Mouse (Mus musculus): Measurements from ENCODE around the gene Tex21.
"Not testable (repeated sequence)": the region's sequence is repeated elsewhere in the genome, so short reads cannot be mapped to it uniquely, and the experiment has no call there.

The Tex21 gene

DNA sequence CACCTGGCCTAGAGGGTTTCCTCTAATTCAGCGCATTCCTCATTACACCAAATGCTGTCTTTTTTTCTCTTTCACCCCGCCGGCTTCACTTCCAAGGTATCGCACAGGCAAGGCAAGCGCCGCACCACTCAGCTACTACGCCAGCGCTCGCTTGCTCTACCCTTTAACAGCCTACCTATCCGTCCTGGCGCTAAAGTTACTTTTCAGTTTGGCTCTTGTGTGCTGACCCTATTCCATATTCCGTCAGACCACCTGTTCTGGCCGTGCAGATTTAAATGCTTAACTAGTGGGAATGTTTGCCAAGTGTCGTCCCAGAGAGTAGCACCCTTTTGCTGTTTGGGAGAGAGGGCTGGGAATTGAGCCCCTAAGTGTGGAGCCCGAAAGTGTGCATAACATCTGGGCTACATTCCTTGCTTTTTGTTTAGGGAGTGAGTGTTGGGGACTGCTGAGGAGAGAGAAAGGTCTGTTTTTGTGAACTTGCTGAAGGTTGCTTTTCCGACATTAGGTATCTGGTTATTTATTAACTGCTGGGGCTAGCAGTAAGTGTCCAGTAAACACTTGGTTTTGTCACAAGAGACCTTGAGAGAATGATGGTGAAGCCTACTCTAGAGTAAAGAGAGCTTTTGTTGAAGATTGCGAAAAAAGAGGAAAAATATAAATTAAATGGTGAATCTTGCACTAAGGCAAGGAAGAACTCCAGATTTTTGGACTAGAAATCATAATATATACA is 9.7 kb upstream of the Tex21 start:
- DNase-seq: peak; percentile 82

DNA sequence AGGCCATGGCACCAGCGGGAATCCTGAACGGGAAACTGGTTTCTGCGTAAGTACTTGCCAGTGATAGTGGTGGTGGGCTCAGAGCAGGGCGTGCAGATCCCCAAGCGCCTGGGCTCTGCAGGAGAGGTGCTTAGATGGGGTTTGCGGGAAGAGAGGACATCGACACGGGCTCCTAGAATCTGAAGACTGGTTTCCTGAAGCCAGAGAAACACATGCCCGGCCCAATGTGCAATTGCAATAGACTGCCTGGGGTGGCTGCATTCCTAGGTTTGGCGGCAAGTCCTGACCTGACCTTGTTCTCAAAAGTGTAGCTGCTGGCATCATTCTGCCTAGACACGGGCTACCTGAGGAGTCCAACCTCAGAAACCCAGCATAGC is 8.9 kb upstream of the Tex21 start:
- no peak for DNase-seq

DNA sequence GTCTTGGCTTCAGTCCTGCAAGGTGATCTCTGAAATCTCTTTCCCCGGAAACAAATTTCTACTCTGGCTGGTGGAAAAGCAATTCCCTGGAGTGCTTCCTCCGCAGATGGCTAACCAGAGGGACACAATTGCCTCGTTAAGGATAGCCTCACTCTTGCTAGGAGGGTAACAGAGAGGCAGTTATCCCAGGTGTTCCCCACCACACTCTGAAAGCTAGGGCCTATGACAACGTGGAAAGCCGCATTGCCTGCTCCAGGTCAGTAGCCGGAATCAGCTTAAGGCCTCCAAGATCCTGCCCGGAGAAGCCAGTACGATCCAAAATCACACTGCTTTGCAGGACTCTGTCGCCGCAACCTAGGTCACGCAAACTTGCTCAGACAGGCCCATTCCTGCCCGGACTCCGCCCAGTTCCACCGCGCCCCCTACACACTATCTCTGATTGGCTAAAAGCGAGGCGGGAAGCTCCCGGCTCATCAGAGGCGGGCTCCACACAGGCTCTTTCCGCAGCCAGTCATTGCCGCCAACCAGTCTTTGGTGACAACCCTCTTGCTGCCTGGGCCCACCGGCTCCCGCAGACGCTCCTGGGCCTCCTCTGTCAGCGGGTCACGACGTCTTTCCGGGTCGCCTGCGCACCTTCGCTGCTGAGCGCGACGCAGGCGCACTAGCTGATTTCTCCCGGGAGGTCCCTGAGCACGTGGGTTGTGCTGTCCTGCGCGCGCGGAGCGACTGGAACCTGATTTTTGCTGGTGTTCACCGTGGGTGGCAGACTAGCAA is 8.4 kb upstream of the Tex21 start, which contains the start of gene Mthfd1:
Mthfd1 (plus strand) TSS at position 574 of the 774 bp plus-strand sequence.
- peak; percentile 98 for DNase-seq

DNA sequence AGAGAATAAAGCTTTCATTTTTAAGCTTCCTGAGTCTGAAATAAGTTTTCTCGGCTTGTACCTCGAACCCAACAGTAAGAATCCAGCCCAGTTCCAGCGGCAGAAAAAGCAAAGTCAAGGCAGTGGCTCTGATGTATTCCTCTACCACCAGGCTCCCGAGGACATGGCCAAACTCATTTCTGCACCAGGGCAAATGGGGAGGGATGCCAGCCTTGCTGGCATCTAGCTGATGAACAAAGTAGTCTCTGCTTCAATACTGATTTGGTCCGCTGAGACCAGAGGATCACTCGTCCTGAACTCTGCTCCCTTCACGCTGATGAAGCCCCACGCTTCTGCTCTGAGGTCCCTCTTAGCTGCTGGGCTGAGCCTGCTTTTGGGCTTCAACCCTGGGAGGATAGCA is 7.4 kb upstream of the Tex21 start:
- no peak for DNase-seq

DNA sequence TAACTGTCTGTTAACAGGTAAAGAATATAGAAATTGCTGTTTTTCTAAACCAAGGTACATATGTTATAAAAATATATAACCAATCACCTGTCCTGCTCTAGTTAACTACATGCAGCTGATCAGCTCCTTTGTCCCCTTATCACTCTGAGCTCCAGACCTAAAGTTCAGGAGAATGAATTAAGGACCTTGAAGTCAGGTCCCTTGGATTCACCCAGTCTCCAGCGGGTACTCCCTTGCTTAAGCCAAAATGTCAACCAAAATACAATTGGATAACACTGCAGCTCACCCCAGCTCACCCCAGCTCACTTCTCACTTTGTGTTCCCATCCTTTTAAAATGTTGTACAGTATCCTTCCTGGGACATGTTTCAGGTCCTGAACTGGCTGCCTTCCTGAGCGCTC is 7.0 kb upstream of the Tex21 start:
- DNase-seq: no peak

DNA sequence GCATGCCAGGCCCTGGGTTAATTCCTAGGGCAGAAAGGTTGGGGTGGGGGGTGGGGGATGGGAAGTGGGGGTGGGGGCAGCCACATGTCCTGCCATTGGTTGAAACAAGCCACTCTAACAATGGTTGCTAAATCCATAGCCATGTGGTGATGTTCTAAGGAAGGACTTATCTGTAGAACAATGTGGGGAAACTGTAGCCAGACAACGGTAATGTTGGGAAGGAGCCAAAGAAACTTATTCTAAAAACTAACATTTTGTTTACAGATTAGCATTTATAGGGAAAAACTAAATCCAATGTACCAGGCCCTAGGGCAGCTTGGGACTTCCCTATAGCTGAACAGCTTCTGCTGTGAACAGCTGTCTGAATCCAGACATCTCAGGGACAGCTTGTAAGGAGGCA is 6.5 kb upstream of the Tex21 start:
- DNase-seq: no peak

DNA sequence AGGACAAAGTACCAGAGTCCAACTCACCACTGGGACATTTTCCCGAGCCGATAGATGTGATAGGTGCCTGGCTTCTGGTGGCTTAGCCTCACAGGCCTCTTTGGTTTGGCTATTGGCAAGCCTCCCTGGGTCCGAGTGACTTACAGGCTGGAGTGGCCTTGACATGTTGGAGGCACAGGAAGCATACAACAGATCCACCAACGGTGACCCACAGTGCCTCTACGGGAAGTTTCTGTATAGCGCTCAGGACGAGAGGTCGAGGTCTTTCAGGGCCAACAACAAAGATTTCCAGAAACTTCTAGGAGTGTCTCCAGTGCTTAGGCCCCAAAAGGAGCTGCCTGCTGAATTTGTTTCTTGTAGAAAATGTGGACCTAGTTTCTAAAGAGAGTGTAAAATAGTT is 1.6 kb downstream of the Tex21 start:
- no peak for DNase-seq

DNA sequence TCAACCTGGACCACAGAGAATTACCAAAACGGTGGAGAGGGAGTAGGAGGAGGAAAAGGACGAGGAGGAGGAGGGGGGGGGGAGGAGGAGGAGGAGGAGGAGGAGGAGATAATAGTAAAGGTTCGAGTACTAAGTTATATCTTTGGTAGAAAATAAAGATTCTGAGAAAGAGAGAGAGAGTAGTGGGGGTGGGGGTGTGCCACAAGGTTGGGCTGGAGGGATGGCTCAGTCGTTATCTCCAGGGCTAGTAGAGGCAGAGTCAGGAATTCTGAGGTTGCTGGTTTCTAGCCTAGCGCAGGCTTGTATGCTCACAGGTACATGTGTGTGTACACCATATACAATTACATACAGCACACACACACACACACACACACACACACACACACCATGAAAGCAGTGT is 4.7 kb downstream of the Tex21 start:
- no peak for DNase-seq

DNA sequence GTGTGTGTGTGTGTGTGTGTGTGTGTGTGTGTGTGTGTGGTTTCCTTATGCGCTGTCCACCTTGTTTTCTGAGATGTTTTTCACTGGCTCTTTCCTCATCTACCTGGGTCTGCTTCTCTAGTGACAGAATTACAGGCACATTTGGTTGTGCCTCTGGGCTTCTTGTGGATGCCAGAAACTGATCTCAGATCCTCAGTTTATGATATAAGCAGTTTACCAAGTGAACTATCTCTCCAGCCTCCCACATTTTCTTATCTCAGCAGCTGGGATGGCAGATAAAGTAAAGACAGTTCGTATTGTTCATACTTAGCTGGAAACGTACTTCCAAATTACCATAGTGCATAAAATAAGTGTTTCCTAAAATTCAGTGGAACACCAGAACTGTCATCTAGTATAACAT is 5.5 kb downstream of the Tex21 start:
- no peak for DNase-seq

DNA sequence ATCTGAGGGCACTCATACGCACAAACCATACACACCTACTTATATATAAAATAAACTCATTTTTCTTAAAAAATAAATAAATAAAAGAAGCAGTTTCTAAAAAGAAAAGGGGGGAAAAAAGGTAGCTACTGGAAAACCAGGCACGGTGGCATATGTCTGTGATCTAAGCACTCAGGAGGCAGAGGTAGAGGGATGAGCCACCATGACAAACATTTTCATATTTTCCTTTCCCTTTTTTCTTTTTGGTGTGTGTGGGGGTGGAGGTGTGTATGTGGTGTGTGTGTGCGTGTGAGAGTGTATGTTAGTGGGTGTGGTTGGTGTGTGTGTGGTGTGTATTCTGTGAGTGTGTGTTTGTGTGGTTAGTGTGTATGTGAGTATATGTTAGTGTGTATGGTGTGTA is 5.9 kb downstream of the Tex21 start:
- DNase-seq: no peak

DNA sequence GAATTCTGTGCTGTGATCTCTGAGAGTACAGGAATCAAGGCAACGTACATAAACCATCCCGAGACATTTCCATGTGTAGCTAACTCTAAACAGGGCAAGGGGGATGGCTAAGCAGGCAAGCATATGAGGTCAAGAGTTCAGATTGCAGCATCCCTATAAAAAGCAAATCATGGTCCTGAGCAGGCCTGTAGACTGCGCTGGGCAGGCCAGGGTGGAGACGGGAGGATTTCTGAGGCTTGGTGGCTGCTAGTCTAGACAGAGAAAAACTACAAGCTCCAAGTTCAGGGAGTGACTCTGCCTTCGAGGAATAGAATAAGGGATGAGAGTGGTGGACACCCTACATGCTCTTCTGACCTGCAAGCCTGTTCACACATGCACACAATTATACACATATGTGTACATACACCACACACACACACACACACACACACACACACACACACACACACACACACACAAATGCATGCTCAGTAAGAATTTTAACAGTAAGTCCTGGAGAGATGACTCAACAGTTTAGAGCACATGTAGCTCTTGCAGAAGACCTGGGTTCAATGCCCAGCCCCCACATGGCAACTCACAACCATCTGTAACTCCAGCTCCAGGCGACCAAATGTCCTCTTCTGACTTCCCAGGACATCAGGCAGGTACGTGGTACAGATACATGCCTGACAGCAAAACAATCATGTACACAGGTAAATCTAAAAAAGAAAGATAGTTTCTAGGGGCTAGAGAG is 6.5 kb downstream of the Tex21 start:
- no peak for DNase-seq

DNA sequence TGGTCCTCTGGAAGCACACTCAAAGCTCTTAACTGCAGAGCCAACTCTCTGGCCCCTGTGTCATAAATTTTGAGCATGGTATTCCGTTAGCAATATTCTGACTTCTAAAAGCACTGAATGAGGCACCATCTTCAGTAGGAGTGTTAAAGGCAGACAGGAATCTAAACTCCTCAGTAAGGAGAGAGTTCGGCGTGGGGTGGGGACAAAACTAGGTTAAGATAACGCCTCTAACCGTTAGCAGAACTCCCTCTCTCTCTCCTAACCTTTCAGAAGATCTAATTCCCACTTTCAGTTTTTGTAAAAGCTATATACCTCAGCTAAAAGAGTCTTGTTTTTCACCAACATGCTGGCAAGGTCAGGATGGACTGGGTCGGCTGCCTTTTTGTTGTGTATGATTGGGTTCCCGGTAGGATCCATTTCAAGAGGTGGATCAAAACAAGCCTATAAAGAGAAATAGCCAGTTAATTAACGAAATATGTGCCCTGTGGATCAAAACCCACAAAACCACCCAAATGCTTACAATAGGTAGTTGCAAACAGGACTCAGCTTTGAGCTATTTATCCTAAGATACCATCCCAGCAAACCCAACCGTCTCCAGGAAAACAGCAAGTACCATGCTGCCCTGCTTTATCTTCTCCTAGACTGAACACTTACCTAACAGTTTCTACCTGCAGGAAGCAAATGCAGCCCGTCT is 7.3 kb downstream of the Tex21 start:
- DNase-seq: no peak

DNA sequence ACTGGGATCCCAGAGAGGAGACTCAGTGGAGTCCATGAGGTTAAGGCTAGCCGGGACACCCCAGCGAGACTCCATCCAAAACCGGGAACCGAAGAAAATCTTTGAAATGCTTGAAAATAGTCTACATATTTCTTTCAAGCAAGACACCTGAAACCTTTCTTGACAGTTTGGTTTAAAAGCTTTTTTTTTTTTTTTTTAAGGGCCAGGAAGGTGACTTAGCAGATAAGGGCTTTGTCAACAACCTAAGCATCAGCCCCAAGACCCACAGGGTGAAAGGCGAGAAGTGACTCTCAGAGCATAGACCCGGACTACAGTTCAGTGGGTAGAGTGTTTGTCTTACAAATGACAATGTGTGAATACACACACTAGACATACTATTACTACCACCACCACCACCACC is 11.3 kb downstream of the Tex21 start:
- DNase-seq: no peak

DNA sequence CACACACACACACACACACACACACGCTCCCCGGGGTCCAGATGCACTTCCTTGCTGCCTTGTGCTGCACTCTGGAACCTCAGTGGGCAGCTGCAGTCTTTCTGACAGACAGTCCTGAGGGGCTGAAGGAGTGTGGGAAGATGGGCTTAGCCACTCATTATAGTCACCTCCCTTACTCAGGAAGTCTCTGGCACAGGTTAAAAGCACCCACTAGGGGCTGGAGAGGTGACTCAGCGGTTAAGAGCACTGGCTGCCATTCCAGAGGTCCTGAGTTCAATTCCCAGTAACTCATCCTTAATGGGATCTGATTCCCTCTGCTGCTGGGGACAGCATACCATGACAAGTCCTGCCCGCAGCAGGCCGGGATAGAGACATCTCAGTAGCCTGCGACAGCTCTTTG is 15.9 kb downstream of the Tex21 start:
- DNase-seq: no peak

DNA sequence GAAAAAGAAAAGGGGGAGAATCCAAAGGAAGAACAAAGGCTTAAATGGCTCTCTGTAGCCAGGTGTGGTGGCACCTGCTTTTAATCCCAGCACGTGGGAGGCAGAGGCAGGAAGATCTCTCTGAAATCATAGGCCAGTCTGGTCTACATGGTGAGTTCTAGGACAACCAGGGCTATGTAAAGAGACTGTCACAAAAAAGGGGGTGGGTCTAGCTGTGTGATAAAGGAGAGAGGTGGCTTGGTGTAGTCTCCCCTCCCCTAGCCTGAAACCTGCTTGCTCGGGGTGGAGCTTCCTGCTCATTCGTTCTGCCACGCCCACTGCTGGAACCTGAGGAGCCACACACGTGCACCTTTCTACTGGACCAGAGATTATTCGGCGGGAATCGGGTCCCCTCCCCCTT is 24.4 kb downstream of the Tex21 start:
- DNase-seq: not testable (repeated sequence)

DNA sequence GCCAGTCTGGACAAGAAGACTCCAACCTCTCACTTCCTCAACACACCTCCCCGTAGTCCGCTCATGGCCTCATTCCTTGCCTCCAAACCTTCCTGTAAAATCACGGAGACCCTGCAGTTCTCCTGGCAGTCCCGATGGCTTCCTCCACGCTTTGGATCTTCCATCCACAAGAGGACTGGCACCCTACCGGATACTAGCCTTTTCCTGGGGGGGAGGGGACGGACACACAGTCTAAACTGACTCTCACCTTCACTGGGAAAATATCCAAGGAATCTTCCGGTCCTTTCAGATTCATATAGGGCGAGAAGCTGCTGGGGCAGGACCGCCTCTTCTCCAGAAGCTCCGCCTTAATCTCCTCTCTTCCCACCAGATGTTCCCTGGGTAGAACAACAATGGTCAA is 29.8 kb downstream of the Tex21 start:
- no peak for DNase-seq

DNA sequence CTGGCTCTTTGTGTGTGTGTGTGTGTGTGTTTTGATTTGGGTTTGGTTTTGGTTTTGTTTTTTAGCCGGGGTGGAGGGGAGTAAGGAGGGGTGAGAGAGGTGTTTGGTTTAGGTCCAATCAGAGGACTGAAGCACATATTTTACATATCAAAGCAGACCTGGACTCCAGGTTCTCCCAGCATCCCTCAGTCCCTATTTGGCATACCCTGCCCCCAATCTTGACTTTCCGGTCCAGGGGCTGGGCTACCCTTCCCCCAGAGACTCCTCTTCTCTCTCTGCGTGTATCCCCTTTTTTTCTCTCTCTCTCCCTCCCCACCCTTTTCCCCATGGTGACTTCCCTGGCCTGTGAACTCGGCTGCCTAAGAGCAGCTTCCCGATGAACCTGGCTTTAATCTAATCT is 31.4 kb downstream of the Tex21 start:
- no peak for DNase-seq

DNA sequence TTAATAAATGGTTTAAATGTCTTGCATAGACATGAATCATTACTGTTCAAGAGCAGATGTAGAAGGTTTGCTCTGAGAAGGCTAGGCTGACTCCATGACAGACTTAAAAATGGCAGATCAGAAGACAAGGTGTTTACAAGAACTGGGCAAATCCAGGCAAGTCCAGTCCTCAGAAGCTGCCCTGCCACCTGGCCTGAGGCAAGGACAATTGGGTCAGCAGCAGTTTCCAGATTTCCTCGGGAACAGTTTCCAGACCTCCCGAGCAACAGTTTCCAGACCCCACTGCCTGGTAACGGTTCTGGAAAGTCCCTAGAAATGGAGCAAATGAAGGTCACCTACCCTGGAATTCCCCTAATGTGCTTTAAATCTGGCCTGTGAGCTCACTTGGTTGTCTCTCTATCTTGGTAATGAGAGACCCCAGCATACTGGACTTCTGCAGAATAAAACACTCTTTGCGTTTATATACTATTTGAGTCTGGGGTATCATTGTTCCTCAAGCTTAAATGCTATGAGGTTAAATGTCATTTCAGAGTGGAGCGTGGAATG is 37.0 kb downstream of the Tex21 start:
- DNase-seq: no peak

DNA sequence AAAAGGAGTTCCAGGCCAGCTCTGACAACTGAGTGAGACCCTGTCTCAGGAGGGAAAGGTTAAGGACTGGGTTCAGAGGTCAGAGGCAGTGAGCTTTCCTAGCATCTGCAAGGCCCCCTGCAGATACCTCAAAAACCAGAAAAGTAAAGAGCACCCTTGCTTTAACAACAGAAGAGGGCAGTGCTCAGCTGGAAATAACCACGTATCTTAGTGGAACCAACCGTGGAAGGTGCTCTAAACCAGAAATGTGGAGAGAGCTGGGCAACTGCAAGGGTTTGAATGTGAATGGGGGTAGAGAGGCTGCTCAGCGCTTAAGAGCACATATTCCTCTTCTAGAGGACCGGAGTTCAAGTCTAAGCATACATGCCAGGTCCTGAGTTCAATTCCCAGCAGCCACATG is 46.2 kb downstream of the Tex21 start:
- no peak for DNase-seq

DNA sequence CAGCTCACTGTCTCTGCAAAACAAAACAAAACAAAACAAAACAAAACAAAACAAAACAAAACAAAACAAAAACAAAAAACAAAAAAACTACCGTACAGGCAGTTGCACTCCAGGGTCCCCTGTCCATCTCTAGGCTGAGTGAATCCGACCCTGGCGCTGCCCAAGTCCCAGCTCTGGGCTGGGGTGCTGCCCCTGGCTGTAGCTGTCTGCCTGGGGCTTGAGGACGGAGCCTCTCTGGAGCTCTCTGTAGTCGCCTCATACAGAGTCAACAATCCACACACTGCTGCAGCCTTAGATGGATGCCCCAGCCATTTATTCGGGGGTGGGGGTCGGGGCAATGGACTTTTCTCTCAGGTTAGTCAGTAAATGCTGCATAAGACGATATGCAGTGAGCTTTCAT is 49.5 kb downstream of the Tex21 start:
- DNase-seq: no peak

DNA sequence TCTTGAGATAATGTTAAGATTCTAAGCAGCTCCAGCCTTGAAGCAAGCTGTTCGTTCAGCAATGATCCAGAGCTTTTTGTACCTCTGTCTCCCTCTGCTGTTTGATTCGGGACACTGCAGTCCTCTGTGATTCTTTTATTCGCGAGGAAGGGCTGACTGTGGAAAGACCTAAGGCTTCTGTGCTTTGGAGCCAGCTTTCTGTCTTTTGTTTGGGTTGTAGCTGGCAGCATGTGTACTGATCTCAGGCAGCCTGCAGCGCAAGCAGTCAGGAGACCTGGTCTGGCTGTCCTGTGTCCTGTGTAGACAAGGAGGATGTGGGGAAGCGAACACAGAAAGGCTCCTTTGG is 49.9 kb downstream of the Tex21 start:
- peak; percentile 87 for DNase-seq

DNA sequence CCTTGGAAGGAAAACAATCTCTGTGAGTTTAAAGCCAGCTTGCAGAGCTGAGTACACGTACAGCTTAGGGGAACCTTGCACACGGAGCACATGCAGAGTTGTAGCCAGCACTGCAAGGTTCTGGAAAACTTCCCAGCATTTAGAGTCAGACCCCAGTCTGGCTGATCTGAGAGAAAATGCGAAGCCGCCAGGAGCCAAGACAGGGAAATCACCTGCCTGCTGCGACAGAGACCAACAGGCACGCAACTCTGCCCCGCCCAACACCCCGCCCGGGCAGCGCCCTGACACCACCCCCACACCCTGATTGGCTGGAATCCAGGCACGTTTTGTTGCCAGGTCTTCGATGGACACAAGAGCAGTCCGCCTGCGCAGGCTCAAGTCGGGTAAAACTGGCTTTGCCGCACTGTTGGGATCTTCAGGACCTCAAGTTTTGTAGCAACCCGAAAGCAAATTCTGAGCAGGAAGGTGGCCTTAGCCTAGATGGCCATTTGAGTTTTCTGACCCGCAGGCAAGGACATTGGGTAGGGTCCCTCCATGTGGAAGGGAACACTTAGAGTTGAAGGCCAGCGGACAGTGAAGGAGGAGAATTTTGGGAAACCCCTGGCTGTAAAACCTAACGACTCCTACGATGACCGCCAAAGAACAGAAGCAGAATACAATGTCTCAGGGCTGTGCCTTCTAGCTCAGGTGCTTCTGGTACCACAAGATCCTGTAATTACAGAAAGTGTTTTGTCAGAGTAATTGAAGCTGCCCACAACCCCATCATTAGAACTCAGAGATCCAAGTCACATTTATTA is 50.4 kb downstream of the Tex21 start:
- DNase-seq: peak; percentile 94

Data from kidney, adult 9 months (tissue).